Mouse (Mus musculus) liver, adult 2 months (tissue): ENCODE measurements around the gene Cdh15.

Experiments
- CTCF ChIP-seq: fragments of 200-500 bp; IDR thresholded peaks from 2 replicates; pipeline ENCODE4 v1.5.1; 2011; ENCODE audit warnings: low read depth, low read length, control low read depth
- POLR2A ChIP-seq: fragments of 200-500 bp; IDR thresholded peaks from 2 replicates; pipeline ENCODE4 v1.6.1; 2011; ENCODE audit warnings: low read length, control low read depth; ENCODE audit not compliant: insufficient read depth; ENCODE audit errors: extremely low read depth

GRCm38 (mm10) chr8:122824571-122824970 lies 23.2 kb upstream of the Cdh15 start:
- no peak for TF ChIP-seq CTCF
- no peak for TF ChIP-seq POLR2A
